Mouse (Mus musculus) cortical plate, adult 2 months (tissue): ENCODE measurements around the gene Mtf1.

Experiments
- CTCF ChIP-seq: fragments of 200-500 bp; IDR thresholded peaks from 2 replicates; pipeline ENCODE4 v1.5.1; 2011; ENCODE audit warnings: mild to moderate bottlenecking, control low read depth, low read length; ENCODE audit not compliant: insufficient read depth; ENCODE audit errors: extremely low read depth
- POLR2A ChIP-seq: fragments of 200-500 bp; IDR thresholded peaks from 2 replicates; pipeline ENCODE4 v1.6.1; 2011; ENCODE audit warnings: mild to moderate bottlenecking, low read length, control low read depth; ENCODE audit not compliant: insufficient read depth; ENCODE audit errors: extremely low read depth

- TF ChIP-seq POLR2A (no peak), CTCF (no peak)
Measured at GRCm38 (mm10) chr4:124792114-124792513, 9.8 kb upstream of the Mtf1 start.
